Mouse (Mus musculus) stomach, postnatal 0 days (tissue): ENCODE data around the gene Oaf.

Experiments
- CTCF ChIP-seq: IDR thresholded peaks from 2 replicates; pipeline ENCODE4 v1.5.1; 2016; ENCODE audit warnings: antibody characterized with exemption, low read depth, mild to moderate bottlenecking, moderate library complexity
- EP300 ChIP-seq: optimal IDR thresholded peaks from 2 replicates; pipeline ENCODE3; 2016; ENCODE audit warnings: antibody characterized with exemption

GRCm38 (mm10) chr9:43227626-43228025 lies 12.1 kb downstream of the Oaf start:
- TF ChIP-seq CTCF = no peak
- TF ChIP-seq EP300 = no peak
